Mouse (Mus musculus) stomach, postnatal 0 days (tissue): ENCODE measurements around the gene Ank2.

Source experiments
- CTCF ChIP-seq: IDR thresholded peaks from 2 replicates; pipeline ENCODE4 v1.5.1; 2016; ENCODE audit warnings: antibody characterized with exemption, low read depth, mild to moderate bottlenecking, moderate library complexity
- EP300 ChIP-seq: optimal IDR thresholded peaks from 2 replicates; pipeline ENCODE3; 2016; ENCODE audit warnings: antibody characterized with exemption

- TF ChIP-seq CTCF: no peak
- TF ChIP-seq EP300: no peak
These were observed 278.3 kb downstream of the Ank2 start for GRCm38 (mm10) chr3:127220859-127221258.
